Mouse (Mus musculus) limb, embryonic 11.5 days (tissue): ENCODE measurements at regions not wholly inside any gene's neighbourhood (a gene's known extent, or its start where the extent isn't known, plus 50 kb on each side); places are given as distances from the start of the nearest gene placed in this dataset.

Experiments
- ATAC-seq: fragments of 200-750 bp; cut with Nextera tagmentation; 2 replicates; pipeline ENCODE4 v1.8.0; 2017; ENCODE audit warnings: low read depth; ENCODE audit not compliant: insufficient number of reproducible peaks, low FRiP score, low TSS enrichment
- DNase-seq: peaks from one replicate; pipeline ENCODE4 v3.0.0-alpha.2; 2015; ENCODE audit warnings: low spot score
- H3K27ac ChIP-seq: fragments of 300-500 bp; sonication (generic); replicated peaks from 2 replicates; pipeline ENCODE4 v1.5.1; 2014; ENCODE audit warnings: low read depth, mild to moderate bottlenecking, low read length
- H3K27me3 ChIP-seq: fragments of 300-500 bp; sonication (generic); 2 replicates; pipeline ENCODE4 v1.6.1; 2014; ENCODE audit warnings: mild to moderate bottlenecking, low read length, mixed read lengths; ENCODE audit not compliant: control insufficient read depth, insufficient read depth
- H3K36me3 ChIP-seq: fragments of 300-500 bp; sonication (generic); 2 replicates; pipeline ENCODE4 v1.6.1; 2014; ENCODE audit warnings: mild to moderate bottlenecking, low read length, moderate library complexity, mixed read lengths; ENCODE audit not compliant: control insufficient read depth, insufficient read depth
- H3K4me1 ChIP-seq: fragments of 300-500 bp; sonication (generic); 2 replicates; pipeline ENCODE4 v1.6.1; 2014; ENCODE audit warnings: low read length, mixed read lengths; ENCODE audit not compliant: control insufficient read depth, insufficient read depth
- H3K4me2 ChIP-seq: fragments of 300-500 bp; sonication (generic); 2 replicates; pipeline ENCODE4 v1.6.1; 2014; ENCODE audit warnings: low read depth, mild to moderate bottlenecking, moderate library complexity; ENCODE audit not compliant: severe bottlenecking
- H3K4me3 ChIP-seq: fragments of 300-500 bp; sonication (generic); 2 replicates; pipeline ENCODE4 v1.5.1; 2014; ENCODE audit warnings: low read depth, low read length
- H3K9ac ChIP-seq: fragments of 300-500 bp; sonication (generic); 2 replicates; pipeline ENCODE4 v1.6.1; 2014; ENCODE audit warnings: mild to moderate bottlenecking, low read length
- H3K9me3 ChIP-seq: fragments of 300-500 bp; sonication (generic); 2 replicates; pipeline ENCODE4 v1.6.1; 2016; ENCODE audit warnings: low read length; ENCODE audit not compliant: control insufficient read depth
- WGBS: fragments of 180-500 bp; shearing (Covaris S2); extraction: QIAGEN DNeasy Blood & Tissue Kit; methylation state at CpG from one replicate; pipeline ENCODE4 v1.1.7; 2014; 5-methylcytosine and 5-hydroxymethylcytosine counted together

GRCm38 (mm10) chr6:109125447-109125846, 297.0 kb downstream of the Edem1 start:
- H3K27me3 ChIP-seq = no peaks in the 10 kb centered on the region
- H3K9ac ChIP-seq = no peak overlapping the region
- no peak overlapping the region for H3K27ac ChIP-seq
- WGBS = 93% methylated on average over 12 of the region's 12 CpGs
- ATAC-seq = no peak
- no peaks in the 10 kb centered on the region for H3K4me1 ChIP-seq
- H3K4me3 ChIP-seq = no peak overlapping the region
- no peaks in the 10 kb centered on the region for H3K9me3 ChIP-seq
- DNase-seq = no peak
- no peak overlapping the region for H3K4me2 ChIP-seq
- no peaks in the 10 kb centered on the region for H3K36me3 ChIP-seq

GRCm38 (mm10) chr6:109127203-109127602, 298.8 kb downstream of the Edem1 start:
- H3K36me3 ChIP-seq = no peaks in the 10 kb centered on the region
- no peak overlapping the region for H3K27ac ChIP-seq
- no peak overlapping the region for H3K4me2 ChIP-seq
- no peak overlapping the region for H3K4me3 ChIP-seq
- ATAC-seq (no peak), DNase-seq (no peak)
- no peak overlapping the region for H3K9ac ChIP-seq
- 88% methylated on average over 1 of the region's 1 CpGs for WGBS
- no peaks in the 10 kb centered on the region for H3K27me3 ChIP-seq
- no peaks in the 10 kb centered on the region for H3K4me1 ChIP-seq
- H3K9me3 ChIP-seq = no peaks in the 10 kb centered on the region

DNA sequence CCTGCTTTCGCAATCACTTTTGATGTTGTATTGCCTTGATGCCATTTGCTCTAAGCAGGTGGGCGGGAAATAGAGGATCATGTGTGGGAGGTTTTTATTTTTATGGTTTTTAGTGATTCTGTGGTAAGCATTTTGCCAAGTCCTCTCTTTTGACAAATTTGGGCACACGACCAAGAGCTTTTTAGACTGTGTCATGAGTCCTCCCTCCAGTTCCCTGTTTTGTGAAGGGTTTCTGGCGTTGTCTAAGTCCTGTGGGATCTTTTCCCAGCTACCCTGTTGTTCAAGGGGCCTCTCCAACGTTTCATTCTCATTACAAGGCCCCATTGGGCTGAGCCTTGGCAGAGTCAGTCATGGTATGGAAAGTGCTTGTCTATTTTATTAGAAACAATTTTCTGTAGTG, 317.7 kb downstream of the Edem1 start:
- no peak for ATAC-seq
- Histone ChIP-seq H3K9me3 (no peaks in the 10 kb centered on the region), H3K4me2 (no peak overlapping the region), H3K4me3 (no peak overlapping the region), H3K9ac (no peak overlapping the region), H3K27me3 (no peaks in the 10 kb centered on the region), H3K27ac (no peak overlapping the region), H3K36me3 (no peaks in the 10 kb centered on the region), H3K4me1 (no peaks in the 10 kb centered on the region)
- DNase-seq = no peak
- WGBS = 80% methylated on average over 5 of the region's 5 CpGs

DNA sequence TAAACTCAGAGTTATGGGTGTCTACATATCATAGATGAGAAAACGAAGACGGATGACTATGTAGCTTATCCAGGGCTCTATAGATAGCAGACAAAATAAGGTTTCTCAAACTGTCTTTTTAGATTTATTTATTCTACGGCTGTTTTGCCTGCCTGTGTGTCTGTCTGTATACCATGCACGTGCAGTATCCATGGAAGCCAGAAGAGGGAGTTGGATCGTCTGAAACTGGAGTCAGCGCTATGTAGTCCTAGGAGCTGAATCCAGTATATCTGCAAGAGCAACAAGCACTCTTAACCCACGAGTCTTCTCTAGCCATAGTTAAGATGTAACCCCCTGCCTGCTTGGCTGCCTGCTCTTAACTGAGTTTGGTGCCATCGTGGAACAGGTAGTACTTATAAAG, 320.6 kb downstream of the Edem1 start:
- Histone ChIP-seq H3K36me3 (no peaks in the 10 kb centered on the region), H3K4me1 (no peaks in the 10 kb centered on the region), H3K4me2 (no peak overlapping the region), H3K4me3 (no peak overlapping the region), H3K9me3 (no peaks in the 10 kb centered on the region), H3K27ac (no peak overlapping the region), H3K27me3 (no peaks in the 10 kb centered on the region), H3K9ac (no peak overlapping the region)
- DNase-seq = no peak
- WGBS = 78% methylated on average over 8 of the region's 8 CpGs
- no peak for ATAC-seq

- ATAC-seq (peak; percentile 69; the same call in 1 of the 2 replicates), DNase-seq (peak; percentile 84)
- Histone ChIP-seq H3K9me3 (no peaks in the 10 kb centered on the region), H3K36me3 (no peaks in the 10 kb centered on the region), H3K4me1 (no peaks in the 10 kb centered on the region), H3K27me3 (no peaks in the 10 kb centered on the region), H3K27ac (no peak overlapping the region), H3K4me2 (no peak overlapping the region), H3K4me3 (no peak overlapping the region), H3K9ac (no peak overlapping the region)
- WGBS = 56% methylated on average over 22 of the region's 22 CpGs
Observed at GRCm38 (mm10) chr6:109150023-109150911, 321.8 kb downstream of the Edem1 start.

GRCm38 (mm10) chr6:109150912-109151256, 322.4 kb downstream of the Edem1 start:
- Histone ChIP-seq H3K4me1 (no peaks in the 10 kb centered on the region), H3K9ac (no peak overlapping the region), H3K4me2 (no peak overlapping the region), H3K4me3 (no peak overlapping the region), H3K27me3 (no peaks in the 10 kb centered on the region), H3K36me3 (no peaks in the 10 kb centered on the region), H3K9me3 (no peaks in the 10 kb centered on the region), H3K27ac (no peak overlapping the region)
- 88% methylated on average over 9 of the region's 9 CpGs for WGBS
- DNase-seq (no peak), ATAC-seq (no peak)

DNA sequence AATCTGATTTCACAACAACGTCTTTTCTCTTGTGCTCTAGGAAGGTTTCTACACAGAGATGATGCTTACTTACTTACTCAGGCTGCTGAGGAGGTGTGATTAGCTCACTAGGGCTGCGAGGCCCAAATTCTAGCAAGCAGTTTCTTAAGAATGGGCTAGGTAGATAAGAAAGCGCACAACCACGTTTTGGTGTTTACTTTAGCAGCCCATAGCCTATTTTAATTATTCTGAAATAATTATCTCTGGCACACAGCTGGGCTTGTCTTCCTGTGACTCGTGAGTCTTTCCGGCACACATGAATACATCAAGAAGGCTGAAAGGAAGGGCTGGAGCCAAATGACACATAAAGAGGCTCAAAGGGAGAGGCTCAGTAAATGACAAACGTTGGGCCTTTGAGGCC, 325.2 kb downstream of the Edem1 start:
- no peaks in the 10 kb centered on the region for H3K36me3 ChIP-seq
- WGBS = 72% methylated on average over 7 of the region's 7 CpGs
- no peak overlapping the region for H3K4me3 ChIP-seq
- H3K27me3 ChIP-seq = no peaks in the 10 kb centered on the region
- no peaks in the 10 kb centered on the region for H3K9me3 ChIP-seq
- H3K4me2 ChIP-seq = no peak overlapping the region
- DNase-seq (no peak), ATAC-seq (no peak)
- H3K9ac ChIP-seq = no peak overlapping the region
- H3K27ac ChIP-seq = no peak overlapping the region
- no peaks in the 10 kb centered on the region for H3K4me1 ChIP-seq

DNA sequence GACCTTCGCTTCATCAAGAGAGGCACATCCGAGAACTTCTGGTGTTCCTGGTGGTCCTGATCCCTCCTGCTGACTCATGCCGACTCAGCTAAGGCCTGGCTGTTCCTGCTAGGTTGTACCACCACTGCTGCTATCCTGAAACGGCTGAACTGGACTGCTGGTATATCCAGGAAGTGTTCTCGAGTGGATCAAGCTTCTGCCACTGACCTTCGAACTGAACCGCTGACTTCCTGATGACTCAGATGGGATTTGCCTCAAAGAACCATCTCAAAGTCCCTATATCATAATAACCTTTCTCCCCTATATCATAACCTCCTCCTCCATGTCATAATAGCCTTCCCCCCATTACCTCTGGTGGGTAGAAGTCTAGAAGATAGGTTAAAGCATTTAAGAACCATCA, 331.1 kb downstream of the Edem1 start:
- Histone ChIP-seq H3K27me3 (no peaks in the 10 kb centered on the region), H3K4me3 (no peak overlapping the region), H3K36me3 (no peaks in the 10 kb centered on the region), H3K4me2 (no peak overlapping the region), H3K9me3 (no peaks in the 10 kb centered on the region), H3K27ac (no peak overlapping the region), H3K9ac (no peak overlapping the region), H3K4me1 (no peaks in the 10 kb centered on the region)
- WGBS = 86% methylated on average over 7 of the region's 7 CpGs
- DNase-seq (no peak), ATAC-seq (no peak)

DNA sequence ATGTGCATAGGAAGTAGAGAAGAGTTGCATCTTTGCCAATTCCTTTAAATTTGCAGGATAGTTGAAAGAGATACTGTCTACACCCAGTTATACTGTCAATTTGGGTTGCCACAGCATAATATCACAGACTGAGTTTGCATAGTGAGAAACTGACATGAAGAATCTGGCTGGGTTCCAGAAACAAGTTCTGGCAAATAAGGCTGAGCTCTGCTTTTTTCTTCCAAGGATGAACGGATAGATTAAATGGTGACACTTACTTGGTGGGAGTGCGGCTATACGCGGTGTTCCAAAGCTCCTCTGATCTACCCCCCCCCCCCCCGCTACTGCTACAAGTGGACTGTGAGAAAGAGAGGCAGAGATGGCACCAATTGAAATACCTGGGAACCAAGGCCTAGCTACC, 339.0 kb downstream of the Edem1 start:
- H3K4me2 ChIP-seq = no peak overlapping the region
- DNase-seq = no peak
- 90% methylated on average over 5 of the region's 5 CpGs for WGBS
- H3K27me3 ChIP-seq = no peaks in the 10 kb centered on the region
- no peak overlapping the region for H3K9ac ChIP-seq
- H3K4me1 ChIP-seq = no peaks in the 10 kb centered on the region
- H3K4me3 ChIP-seq = no peak overlapping the region
- ATAC-seq = no peak
- no peaks in the 10 kb centered on the region for H3K36me3 ChIP-seq
- no peaks in the 10 kb centered on the region for H3K9me3 ChIP-seq
- no peak overlapping the region for H3K27ac ChIP-seq
